11 mouse cellular contexts compared by ENCODE assay signal in the genomic region with DNA sequence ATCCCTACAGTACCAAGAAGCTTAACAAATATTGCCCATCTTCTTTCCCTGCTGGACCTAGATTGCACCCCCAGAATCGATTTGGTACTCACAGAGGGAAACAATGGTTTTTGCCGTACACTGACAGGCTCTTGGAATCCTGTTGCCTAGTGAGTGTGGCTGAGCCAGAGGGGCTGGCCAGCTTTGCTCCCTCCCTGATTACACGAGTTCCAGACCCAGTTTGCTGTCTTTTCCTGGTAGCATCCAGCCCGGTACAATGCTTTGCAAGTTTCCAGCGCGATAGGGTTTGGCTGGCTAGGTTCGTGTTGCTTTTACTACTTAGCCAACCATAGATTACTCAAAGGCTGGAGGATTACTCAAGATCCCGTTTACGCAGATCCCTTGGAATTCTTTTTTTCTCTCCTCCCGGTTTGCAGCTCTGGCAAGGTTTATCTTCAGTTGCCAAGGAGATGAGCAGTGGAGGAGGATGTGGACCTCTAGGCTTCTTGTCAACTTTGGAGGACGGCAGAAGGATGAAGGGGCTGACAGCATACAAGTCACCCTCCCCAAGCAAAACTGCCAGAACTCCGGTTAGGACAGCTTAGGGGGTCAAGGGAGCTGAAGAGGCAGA. TPM values are rescaled to one million over a fixed set of nuclear protein-coding genes. Genes with fewer than 3 reads are reported as not detected.
DNase-seq lines count a peak whose midpoint lies in the region; ATAC-seq lines count a peak whose summit lies in the region.
"Had no signal": no experiment of that assay in that cellular context is flagged by ENCODE, and none has a peak within 500 bp of the region (broad histone marks: within the 10 kb centered on the region; RNA-seq: fewer than 3 reads in every experiment).

No protein-coding gene starts in this region.

- H3K27ac ChIP-seq in intestine, embryonic 15.5 days, result no peak overlapping the region
- no peak overlapping the region for H3K27ac ChIP-seq in intestine, embryonic 16.5 days (ENCODE audit: low read length)
- H3K27ac ChIP-seq in embryonic facial prominence, embryonic 13.5 days, result no peak overlapping the region
- H3K27ac ChIP-seq in midbrain, embryonic 13.5 days, result no peak overlapping the region
- H3K27ac ChIP-seq: kidney, postnatal 0 days; macrophage had no signal

- no peaks in the 10 kb centered on the region for H3K9me3 ChIP-seq in intestine, embryonic 15.5 days
- no peaks in the 10 kb centered on the region for H3K9me3 ChIP-seq in intestine, embryonic 16.5 days (ENCODE audit: control insufficient read depth, low read length)
- no peaks in the 10 kb centered on the region for H3K9me3 ChIP-seq in embryonic facial prominence, embryonic 13.5 days
- H3K9me3 ChIP-seq in midbrain, embryonic 13.5 days, result no peaks in the 10 kb centered on the region

- H3K4me3 ChIP-seq in intestine, embryonic 15.5 days (replicated peaks), result no peak overlapping the region
- no peak overlapping the region for H3K4me3 ChIP-seq in intestine, embryonic 16.5 days (ENCODE audit: low read length)
- no peak overlapping the region for H3K4me3 ChIP-seq in embryonic facial prominence, embryonic 13.5 days
- peak overlapping the region; percentile 79 for H3K4me3 ChIP-seq in midbrain, embryonic 13.5 days (replicated peaks)

- peak; percentile 16 for DNase-seq in embryo, embryonic 10 days (ENCODE audit: low spot score)
- DNase-seq in gastrocnemius, postnatal 14 days, result no peak
- no peak for DNase-seq in kidney, adult 8-10 months
- DNase-seq: adrenal gland, postnatal 10 days had no signal

- 7% methylated on average over 12 of the region's 12 CpGs for WGBS in intestine, embryonic 15.5 days
- 8% methylated on average over 12 of the region's 12 CpGs for WGBS in intestine, embryonic 16.5 days
- WGBS in embryonic facial prominence, embryonic 13.5 days, result 8% methylated on average over 12 of the region's 12 CpGs
- 3% methylated on average over 12 of the region's 12 CpGs for WGBS in midbrain, embryonic 13.5 days

- intact Hi-C loops in gastrocnemius, postnatal 14 days (cut with DNase I; ENCODE audit: low total_unique reads), result no loop called here

- peaks cover 56% of the 10 kb centered on the region for H3K27me3 ChIP-seq in intestine, embryonic 15.5 days (replicated peaks)
- peaks cover 45% of the 10 kb centered on the region for H3K27me3 ChIP-seq in intestine, embryonic 16.5 days (replicated peaks; ENCODE audit: control insufficient read depth, insufficient read depth, low read length)
- peaks cover 73% of the 10 kb centered on the region for H3K27me3 ChIP-seq in embryonic facial prominence, embryonic 13.5 days
- peaks cover 66% of the 10 kb centered on the region for H3K27me3 ChIP-seq in midbrain, embryonic 13.5 days

- peaks cover 30% of the 10 kb centered on the region for H3K4me1 ChIP-seq in intestine, embryonic 15.5 days (replicated peaks)
- H3K4me1 ChIP-seq in intestine, embryonic 16.5 days (ENCODE audit: control insufficient read depth, insufficient read depth, low read length), result peaks cover 7% of the 10 kb centered on the region; the same call in 1 of the 2 replicates
- peaks cover 39% of the 10 kb centered on the region for H3K4me1 ChIP-seq in embryonic facial prominence, embryonic 13.5 days
- peaks cover 42% of the 10 kb centered on the region for H3K4me1 ChIP-seq in midbrain, embryonic 13.5 days (replicated peaks)

- H3K9ac ChIP-seq in intestine, embryonic 15.5 days, result no peak overlapping the region
- H3K9ac ChIP-seq in intestine, embryonic 16.5 days (ENCODE audit: low read depth, low read length), result no peak overlapping the region
- no peak overlapping the region for H3K9ac ChIP-seq in embryonic facial prominence, embryonic 13.5 days
- 0 out of 2 replicates have a peak overlapping the region, but pooled peaks have one; percentile 23 for H3K9ac ChIP-seq in midbrain, embryonic 13.5 days (replicated peaks)

- H3K4me2 ChIP-seq in intestine, embryonic 15.5 days (replicated peaks), result peak overlapping the region; percentile 98; the same call in 1 of the 2 replicates
- no peak overlapping the region for H3K4me2 ChIP-seq in intestine, embryonic 16.5 days (ENCODE audit: low read depth, low read length)
- peak overlapping the region; percentile 91 for H3K4me2 ChIP-seq in embryonic facial prominence, embryonic 13.5 days
- H3K4me2 ChIP-seq in midbrain, embryonic 13.5 days (replicated peaks), result peak overlapping the region; percentile 85

- no peaks in the 10 kb centered on the region for H3K36me3 ChIP-seq in intestine, embryonic 15.5 days
- no peaks in the 10 kb centered on the region for H3K36me3 ChIP-seq in intestine, embryonic 16.5 days (ENCODE audit: control insufficient read depth, insufficient read depth, low read length)
- H3K36me3 ChIP-seq in embryonic facial prominence, embryonic 13.5 days, result 0 out of 2 replicates have a peak, but pooled peaks cover 3% of the 10 kb centered on the region
- 0 out of 2 replicates have a peak, but pooled peaks cover 3% of the 10 kb centered on the region for H3K36me3 ChIP-seq in midbrain, embryonic 13.5 days
- H3K36me3 ChIP-seq: G1E had no signal

- no peak for ATAC-seq in intestine, embryonic 15.5 days
- ATAC-seq in intestine, embryonic 16.5 days, result no peak
- ATAC-seq in embryonic facial prominence, embryonic 13.5 days (ENCODE audit: insufficient number of reproducible peaks, insufficient read depth, low FRiP score, low TSS enrichment, low read depth), result no peak
- no peak for ATAC-seq in midbrain, embryonic 13.5 days

RNA-seq across cellular contexts. Expression of gene Adcy5, which starts 1.4 kb away (rescaled TPM):
- polyA plus RNA-seq in intestine, embryonic 15.5 days (2015; fragmentation: Nextera tagmentation; extraction: Ambion mirVana), result 2.0 and 2.8 TPM in 2 replicates
- polyA plus RNA-seq in intestine, embryonic 16.5 days (2015; fragmentation: Nextera tagmentation; extraction: Ambion mirVana), result 1.9 and 2.0 TPM in 2 replicates
- 3.0 and 3.9 TPM in 2 replicates for polyA plus RNA-seq in embryonic facial prominence, embryonic 13.5 days (2015; fragmentation: Nextera tagmentation; extraction: Ambion mirVana)
- polyA plus RNA-seq in midbrain, embryonic 13.5 days (2015; fragmentation: Nextera tagmentation; extraction: Ambion mirVana), result 4.5 and 6.0 TPM in 2 replicates
- 1 to 10 TPM; 2.1 to 2.4 TPM for total RNA-seq in gastrocnemius, postnatal 14 days (2021)
- polyA plus RNA-seq: G1E had no signal
